Mouse (Mus musculus): ENCODE measurements around the gene Celf1.

Celf1 gene

DNA sequence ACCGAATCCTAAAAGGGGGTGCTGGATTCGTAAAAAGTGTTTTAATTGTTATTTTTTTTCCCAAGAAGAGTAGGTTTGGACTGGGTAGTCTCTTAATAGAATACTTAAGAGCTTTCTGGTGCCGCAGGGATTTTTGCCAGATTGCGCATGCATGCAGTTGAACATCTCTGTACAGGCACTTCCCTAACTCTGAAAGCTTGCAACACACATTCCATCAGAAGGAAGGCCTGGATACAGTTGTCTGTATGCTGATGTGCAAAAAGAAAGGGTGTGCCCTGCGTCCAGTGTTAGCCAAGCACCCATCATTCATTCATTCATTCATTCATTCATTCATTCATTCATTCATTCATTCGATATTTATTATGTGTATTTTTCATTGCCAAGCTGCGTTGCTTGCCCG lies 432 bp upstream of the Celf1 start:
- no peak for DNase-seq (ENCODE audit: low spot score in 2 of 2)

DNA sequence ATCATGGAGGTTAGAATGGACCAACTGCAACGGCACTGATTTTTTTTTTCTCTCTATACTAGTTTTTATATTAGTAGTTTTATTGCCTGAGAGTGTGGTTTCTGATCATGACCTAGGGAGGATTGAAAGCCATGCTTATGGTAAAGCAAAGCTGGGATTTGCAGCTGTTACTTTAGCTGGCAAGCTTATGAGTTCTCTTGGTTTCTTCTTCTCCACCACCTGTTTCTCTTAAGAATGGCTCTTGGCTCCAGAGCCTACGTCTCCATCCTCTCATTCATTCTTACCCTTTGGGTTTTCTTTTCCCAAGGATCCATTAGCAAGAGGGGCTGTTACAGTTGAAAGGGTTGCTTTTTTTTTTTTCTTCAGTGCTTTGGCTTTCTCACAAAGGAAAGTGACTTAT lies 1.6 kb downstream of the Celf1 start:
- no peak for DNase-seq (ENCODE audit: low spot score in 2 of 2)

DNA sequence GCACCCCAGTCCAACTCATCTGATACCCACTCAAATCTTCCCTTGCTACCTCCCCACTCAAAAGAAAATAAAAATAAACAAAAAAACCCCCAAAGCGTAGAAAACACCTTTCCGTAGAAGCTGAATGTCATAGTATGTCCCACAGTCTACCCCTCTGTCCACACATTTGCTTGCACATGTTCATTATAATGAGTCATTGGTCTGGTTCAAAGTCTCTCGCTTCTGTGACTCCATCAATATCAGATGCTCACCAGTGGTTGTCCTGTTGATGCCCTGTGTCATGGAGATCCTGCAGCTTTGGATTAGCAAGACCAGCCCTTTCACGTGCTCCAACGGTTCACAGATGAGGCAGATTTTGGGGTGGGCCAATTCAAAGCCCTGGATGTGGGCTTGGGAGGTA lies 10.0 kb downstream of the Celf1 start:
- DNase-seq (ENCODE audit: low spot score in 2 of 2): no peak

DNA sequence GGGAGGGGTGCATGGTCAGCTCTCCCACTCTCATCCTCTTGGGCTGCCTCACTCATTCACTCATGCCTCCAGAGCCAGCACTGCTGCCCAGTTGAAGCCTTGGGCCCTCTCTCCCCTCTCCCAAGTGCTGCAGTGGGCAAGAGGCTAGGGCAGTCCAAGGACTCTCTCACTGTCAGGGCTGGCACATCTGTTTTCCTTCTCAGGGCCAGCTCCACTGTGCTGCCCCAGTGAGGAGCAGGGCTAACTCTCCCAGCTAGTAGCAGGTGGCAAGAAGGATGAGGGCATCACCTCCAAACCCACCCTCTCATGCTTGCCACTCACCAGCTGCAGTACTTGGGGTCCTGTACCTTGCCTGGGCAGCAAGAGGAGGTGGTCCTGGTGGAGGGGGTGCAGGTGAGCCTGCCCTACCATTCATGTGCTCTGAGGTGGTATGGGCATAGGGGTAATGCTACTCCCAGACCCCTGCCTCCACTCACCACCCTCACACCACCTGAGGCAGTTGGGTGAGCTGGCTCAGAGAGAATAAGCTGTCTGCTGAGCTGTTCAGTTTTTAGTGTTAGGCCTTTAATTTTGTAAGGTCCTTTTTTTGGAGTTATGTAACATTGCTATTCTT lies 10.5 kb downstream of the Celf1 start:
- DNase-seq (ENCODE audit: low spot score in 2 of 2): no peak

DNA sequence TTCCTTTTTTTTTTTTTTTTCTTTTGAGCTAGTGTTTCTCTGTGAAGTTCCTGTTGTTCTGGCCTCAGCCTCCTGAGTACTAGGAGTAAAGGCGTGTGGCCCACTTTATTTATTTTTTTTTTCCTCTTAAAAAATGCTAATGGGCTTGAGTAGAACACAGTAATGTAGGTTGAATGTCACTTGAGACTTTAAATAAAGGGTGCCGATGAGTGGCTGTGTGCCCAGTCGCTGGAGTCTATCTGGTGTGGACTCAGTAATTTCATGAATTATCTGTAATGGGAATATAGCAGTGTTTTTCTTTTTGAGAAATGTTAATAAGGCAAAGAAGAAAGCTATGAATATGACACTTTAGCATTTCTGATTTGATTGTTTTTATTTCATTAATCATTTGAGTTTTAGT lies 13.3 kb downstream of the Celf1 start:
- no peak for DNase-seq (ENCODE audit: low spot score in 2 of 2)

DNA sequence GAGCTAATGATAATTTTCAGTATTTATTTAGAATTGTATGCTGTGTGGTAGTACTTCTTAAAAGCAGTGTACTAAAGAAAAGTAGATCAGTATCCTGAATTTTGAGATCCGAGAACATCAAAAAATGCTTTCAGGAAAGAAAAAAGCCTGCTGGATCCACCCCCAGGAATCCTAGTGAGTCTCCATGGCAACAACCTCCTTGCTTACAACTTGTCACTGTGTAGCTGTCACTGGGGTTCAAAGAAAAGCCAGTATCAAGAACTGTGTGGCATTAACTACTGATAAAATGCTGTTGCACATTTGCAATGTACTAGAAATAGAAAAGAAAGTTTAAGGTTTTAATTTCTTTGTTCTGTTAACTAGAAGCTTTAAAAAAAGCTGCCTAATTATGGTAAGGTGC lies 15.9 kb downstream of the Celf1 start:
- no peak for DNase-seq (ENCODE audit: low spot score in 2 of 2)

DNA sequence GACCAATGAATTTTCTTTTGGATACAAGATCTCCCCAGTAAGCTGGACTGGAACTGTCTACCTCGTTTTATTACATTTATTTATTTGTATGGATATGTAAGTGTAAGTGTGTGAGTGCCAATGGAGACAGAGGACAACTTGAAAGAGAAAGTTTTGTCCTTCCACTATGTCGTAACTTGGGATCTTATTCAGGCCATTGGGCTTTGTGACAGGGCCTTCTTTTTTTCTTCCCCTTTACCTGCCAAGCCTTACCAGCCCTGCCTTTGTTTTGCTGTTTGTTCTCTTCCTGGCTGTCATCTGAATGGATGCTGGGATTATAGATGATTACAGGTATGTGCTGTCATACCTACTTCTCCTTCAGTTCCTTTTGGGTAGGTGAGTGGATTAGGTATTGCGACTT lies 18.7 kb downstream of the Celf1 start:
- DNase-seq (ENCODE audit: low spot score in 2 of 2): no peak

DNA sequence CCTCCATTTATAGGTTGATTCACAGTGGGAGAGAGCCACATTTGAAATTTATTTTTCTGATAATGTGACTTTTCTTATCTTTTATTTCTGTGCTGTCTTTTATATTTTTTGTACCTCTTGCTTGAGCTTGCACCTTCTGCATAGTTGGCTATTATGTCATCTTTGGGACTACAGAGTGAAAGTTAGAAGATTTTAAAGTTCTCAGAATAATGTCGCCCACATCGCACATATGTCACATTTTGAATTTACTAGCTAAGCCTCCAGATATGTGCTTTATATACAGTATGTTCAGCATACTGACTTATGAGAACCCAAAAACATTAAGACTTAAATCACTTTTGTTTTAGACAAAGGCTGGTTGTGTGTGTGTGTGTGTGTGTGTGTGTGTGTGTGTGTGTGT lies 19.8 kb downstream of the Celf1 start:
- DNase-seq (ENCODE audit: low spot score in 2 of 2): no peak

DNA sequence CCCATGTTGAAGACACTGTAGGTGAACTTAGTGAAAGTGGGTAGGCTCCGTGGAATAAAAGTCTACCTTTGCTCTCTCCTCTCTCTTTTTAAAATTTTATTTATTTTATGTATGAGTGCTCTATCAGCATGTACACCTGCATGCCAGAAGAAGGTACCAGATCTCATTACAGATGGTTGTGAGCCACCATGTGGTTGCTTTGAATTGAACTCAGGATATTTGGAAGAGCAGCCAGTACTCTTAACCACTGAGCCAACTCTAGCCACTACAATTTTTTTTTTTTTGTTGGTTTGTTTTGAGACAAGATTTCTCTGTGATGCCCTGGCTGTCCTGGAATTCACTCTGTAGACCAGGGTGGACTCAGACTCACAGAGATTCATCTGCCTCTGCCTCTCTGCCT lies 23.1 kb downstream of the Celf1 start:
- no peak for DNase-seq (ENCODE audit: low spot score in 2 of 2)

DNA sequence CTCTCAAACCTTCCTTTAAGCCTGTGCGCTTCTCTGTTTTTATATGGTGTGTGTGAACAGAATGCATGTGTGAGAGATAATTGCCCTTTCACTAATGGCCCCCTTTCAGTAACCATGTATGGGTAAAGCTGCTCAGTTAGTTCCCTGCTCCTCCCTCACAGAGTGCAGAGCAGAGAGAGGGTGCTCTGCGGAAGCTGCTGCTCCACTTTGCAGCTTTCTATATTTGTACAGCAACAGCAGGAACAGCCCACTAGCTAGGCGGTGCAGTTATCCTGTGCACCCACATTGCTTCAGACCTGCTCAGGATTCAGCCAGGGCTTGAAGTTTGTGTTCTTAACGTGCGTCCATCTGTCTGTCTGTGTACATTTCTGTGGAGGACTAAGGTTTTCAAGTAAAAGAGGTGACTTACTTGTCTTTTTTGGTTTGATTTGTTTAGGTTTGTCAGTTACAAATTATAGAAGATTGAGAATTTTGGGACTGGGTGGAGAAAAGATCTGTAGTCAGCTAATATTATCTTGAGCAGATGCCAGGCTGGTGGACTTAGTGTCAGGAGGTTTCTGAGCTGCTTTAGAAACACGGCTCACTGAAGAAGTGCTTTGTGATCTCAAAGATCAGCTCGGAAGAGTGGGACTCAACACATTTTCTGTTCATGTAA lies 24.8 kb downstream of the Celf1 start:
- DNase-seq (ENCODE audit: low spot score in 2 of 2): peak in 1 of 2 experiments; percentile 13

DNA sequence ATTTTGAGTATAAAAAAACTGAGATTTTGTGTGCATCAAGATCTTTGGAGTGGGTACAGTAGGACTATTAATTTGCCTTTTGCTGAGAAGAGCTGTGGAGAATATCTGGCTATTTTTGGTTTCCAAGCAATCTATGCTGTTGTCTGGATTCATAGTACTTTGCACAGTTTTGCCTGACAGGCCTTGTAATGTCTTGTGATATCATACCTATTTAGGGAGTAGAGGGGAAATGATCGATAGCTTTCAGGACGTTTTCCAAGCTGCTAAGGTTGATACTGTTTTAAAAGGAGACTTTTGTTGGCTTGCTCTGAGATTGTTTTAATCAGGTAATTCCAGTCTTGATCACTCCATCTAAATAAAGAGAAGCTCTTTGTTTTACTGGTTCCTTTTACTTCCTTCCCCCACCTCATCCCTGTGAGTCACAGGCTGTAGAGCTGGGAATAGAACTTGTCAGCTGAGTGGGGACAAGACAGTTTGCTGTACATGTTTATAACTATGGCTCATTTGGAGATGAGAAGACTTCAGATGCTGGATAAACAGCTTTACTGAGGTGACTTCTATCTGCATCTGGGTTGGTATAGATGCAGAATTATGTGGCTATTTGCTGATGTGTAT lies 25.4 kb downstream of the Celf1 start:
- DNase-seq (ENCODE audit: low spot score in 2 of 2): no peak

DNA sequence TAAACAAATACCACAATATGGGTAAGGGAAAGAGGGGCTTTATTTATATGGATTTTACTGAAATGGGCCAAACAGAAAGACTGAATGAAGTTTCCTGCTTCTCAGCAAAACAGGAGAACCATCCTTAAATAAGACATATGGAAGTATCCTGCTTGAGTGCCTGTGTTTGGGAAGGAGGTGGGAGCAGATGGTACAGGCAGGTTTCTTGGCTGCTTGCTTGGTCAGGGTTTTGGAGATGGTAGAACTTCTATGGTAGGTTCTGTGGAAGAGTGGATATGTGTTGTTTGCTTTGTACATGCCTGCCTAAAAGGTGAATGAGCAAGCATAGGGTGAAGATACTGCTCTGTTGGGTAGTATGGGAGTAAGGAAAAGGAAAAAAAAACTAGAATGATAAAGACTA lies 30.4 kb downstream of the Celf1 start:
- no peak for DNase-seq (ENCODE audit: low spot score in 2 of 2)

DNA sequence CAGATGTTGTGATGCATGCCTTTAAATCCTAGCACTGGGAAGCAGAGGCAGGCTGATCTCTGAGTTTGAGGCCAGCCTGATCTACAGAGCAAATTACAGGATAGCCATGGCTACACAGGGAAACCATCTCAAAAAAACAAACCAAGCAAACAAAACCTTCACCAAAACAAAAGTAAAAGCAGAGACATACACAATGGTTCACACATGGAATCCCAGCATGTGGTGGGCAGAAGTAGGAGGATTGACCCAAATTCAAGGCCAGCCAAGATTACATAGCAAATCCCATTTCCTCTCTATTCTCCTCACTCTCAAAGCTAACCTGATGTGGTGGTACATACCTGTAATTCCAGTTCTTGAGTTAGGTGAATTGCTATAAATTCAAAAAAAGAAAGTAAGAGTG lies 33.9 kb downstream of the Celf1 start:
- DNase-seq (ENCODE audit: low spot score in 2 of 2): no peak

DNA sequence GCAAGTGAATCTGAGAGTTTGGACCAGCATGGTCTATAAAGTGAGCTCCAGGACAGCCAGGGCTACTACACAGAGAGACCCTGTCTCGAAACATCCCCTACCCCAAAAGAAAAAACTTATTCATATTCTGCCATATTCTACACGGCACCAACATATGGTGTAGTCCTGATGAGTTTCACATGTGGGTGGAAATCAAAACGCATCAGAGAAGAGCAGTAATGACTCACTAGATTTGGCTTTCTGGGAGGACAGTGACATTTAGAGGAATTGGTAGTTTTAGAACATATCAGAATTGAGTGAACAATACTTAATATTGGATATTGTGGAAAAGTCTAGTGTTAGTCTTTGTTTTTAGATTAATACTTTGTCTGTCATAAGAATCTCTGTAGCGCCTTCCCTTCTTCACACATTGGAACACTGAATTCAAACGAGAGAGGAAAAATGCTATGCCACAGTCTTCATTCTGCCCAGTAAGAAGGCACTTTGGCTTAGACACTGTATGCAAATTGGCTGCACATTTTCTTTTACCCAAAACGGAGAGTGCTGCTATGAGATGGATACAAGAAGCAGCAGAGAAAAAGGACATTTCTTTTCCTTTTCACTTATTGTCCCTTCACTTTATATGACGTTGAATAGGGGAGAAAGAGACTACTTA lies 35.1 kb downstream of the Celf1 start:
- no peak for DNase-seq (ENCODE audit: low spot score in 2 of 2)

DNA sequence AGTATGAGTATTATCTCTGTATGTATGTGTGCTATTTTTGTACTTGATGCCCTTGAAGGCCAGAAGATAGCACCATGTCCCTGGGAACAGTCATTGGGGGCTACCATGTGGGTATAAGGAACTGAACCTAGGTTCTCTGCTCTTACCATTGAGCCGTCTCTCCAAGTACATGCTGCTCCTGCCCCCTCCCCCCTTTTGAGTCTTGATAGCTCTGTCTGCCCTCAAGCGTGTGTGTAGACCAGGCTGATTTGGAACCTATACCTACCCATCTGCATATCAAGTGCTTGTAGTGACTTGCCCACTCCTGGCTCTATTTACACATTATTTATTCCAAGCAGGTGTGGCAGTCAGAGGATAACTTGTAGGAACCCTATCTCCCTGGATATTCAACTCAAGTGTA lies 36.4 kb downstream of the Celf1 start:
- DNase-seq (ENCODE audit: low spot score in 2 of 2): no peak

DNA sequence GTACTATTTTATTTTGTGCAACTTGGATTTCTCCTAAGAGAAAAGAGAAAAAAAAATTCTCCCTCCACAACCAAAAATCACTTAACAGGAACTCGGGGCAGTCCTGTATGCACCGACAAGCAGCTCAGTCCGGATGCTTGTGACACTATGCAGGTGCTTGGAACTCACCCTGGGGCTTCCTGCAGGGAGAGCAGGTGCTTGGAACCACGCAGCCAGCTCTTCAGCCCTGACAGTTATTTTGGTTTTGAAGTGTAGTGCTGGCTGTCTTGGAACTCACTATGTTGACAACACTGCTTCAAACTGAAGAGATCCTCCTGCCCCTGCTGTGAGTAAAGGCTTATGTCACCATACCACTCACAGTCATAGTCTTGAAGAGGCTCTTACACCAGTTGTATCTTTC lies 37.1 kb downstream of the Celf1 start:
- DNase-seq (ENCODE audit: low spot score in 2 of 2): no peak

DNA sequence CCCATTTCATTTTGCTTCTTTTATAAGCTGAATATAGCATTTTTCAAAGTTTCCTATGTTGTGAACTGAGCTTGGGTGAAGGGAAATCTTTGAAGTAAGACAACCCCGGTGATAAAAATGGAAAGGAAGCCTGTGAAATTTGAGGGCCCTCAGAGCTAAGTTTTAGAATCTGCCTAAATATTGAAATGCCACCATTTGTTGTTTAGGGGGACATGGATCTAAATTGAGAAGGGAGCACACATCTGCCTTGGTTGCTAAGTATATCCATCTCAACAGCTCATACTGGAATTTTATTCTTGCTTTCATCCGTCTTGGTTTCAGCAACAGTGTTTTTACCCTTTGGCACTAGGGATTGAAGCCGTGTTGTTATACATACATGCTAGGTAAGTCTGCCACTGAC lies 45.9 kb downstream of the Celf1 start:
- no peak for DNase-seq (ENCODE audit: low spot score in 2 of 2)

DNA sequence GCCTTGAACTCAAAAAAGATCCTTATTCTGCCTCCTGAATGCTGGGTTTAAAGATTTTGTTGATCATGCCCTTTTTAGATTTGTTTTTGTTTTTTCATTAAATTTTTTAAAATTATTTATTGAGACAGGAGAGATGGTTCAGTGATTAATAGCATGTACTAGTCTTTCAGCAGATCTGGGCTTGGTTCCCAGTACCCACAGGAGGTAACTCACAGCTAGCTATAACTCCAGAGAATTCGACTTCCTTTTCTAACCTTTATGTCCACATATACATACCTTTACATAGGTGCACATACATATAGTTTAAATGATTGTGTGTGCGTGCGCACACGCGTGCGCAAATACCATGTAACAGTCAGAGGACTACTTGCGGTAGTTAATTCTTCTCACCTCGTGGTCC lies 68.4 kb downstream of the Celf1 start:
- DNase-seq (ENCODE audit: low spot score in 2 of 2): no peak

DNA sequence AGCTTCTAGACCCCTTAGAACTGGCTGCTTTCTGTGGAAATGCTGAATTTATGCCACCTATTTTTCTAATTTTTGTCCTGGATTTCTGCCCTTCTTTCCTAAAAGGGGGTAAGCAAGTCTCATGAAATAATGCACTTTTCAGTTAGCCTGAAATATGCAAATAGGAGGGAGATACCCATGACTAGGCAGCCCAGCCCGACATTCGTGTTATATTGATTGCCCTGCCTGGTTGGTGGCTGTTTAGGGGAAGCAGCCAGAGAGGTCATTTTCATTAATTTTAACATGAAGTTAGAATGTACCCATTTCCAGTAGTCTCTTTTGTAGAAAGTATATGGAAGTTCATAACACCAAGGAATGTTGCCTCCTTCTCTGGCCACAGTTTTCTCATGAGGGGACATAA lies 73.7 kb downstream of the Celf1 start:
- no peak for DNase-seq (ENCODE audit: low spot score in 2 of 2)

DNA sequence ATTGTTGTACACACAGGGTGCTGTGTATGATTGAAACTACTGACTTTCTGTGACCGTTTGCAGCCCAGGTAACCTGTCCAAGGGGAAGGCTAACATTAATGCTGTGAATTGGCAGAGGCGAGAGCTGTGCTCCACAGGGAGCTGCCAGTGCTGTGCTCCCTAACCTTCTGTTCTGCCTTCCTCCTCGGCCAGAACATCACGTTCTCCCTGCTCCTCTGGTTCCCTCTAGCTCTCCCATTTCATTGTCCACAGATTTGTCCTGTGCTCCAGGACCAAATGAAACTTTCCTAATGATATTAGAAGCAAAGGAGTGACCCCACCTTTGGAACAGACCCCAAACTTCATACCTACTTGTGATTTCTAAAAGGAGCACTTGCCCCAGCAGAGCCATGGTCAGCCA lies 75.2 kb downstream of the Celf1 start:
- DNase-seq (ENCODE audit: low spot score in 2 of 2): no peak

DNA sequence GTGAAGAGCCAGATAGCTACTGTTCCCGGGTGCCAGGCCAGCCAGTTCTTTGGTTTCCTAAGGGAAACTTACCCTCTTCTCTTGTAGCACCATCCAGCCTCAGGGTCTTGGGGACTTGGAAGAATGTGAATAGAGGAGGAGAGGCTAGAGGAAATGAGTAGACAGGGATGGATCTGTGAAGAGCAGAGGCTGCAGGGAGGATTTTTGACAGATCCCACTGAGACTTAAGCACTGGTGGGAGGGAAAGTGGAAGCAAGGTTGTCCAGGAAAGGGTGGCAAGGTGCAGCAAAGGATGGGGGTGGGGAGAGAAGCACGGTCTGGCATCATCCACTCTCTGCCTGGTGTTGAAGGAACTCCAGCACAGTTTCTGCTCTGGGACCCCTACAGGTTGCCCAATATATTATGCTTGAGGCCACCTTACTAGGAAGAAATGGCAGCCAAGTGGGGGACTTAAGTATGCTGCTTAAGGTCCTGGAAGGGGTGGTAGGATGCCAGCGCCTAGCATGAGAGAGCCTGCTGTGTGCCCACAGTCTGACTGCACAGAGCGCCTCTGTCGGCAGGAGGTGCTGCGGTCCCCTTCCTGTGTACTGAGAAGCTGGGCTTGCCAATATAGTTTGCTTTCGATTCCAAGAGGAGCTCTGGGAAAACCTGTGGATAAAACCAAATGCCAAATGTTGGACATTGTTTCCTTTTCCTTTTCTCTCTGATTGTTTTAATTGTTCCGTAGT lies 78.0 kb downstream of the Celf1 start:
- no peak for DNase-seq (ENCODE audit: low spot score in 2 of 2)

DNA sequence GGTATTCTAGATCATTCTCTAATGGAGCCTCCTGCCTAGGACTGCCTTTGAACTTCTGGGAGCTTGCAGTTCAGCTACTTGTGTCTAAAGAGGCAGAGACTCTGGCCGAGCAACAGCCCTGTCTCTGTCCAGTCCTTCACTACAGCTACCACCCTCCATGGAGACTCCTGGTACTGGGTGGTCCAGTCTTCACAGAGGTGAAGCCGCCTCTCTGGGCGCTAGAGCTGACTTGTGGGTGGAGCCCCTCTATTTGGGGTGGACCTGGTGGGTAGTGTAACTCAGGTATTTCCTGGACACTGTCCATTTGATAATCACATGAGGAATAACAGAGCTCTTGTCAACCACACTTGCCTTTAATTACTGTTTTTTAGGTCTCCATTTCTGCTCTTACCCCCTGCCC lies 79.7 kb downstream of the Celf1 start:
- DNase-seq (ENCODE audit: low spot score in 2 of 2): no peak
